Mouse (Mus musculus) right cerebral cortex, adult 18-20 months (tissue): ENCODE data around the gene Fcrl6.

ENCODE experiments used
- DNase-seq: peaks from one replicate; pipeline ENCODE4 v3.0.0; 2022; ENCODE audit warnings: mixed read lengths

Gene Fcrl6

GRCm38 (mm10) chr1:172602326-172602725 lies at the start of gene Fcrl6:
Fcrl6 (minus strand) TSS chr1:172602551.
- no peak for DNase-seq

GRCm38 (mm10) chr1:172651288-172651987 lies 49.1 kb upstream of the Fcrl6 start:
- no peak for DNase-seq

- DNase-seq, result no peak
Measured at GRCm38 (mm10) chr1:172650519-172651287, 48.4 kb upstream of the Fcrl6 start.

- no peak for DNase-seq
Measured at GRCm38 (mm10) chr1:172649396-172649795, 47.0 kb upstream of the Fcrl6 start.

DNA sequence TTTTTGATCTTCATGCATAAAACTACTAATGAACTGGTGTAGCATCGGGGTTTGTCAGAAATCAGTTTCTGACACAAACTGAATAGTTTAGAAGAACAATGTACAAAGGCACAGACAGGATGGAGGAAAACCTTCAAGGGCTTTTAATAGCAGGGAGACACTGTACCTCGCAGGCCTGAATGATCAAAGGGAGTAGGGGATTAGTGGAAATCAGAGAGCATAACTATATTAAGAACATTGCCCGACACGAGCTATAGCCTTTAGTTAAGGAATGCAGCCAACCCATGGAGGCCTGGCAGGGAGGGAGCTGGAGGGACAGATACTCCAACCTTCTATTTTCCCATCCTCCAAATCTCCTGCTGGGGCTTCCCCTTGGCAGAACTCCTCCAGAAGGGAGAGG lies 44.9 kb upstream of the Fcrl6 start:
- DNase-seq, result no peak

- DNase-seq, result no peak
Measured at GRCm38 (mm10) chr1:172638781-172639180, 36.4 kb upstream of the Fcrl6 start.

DNA sequence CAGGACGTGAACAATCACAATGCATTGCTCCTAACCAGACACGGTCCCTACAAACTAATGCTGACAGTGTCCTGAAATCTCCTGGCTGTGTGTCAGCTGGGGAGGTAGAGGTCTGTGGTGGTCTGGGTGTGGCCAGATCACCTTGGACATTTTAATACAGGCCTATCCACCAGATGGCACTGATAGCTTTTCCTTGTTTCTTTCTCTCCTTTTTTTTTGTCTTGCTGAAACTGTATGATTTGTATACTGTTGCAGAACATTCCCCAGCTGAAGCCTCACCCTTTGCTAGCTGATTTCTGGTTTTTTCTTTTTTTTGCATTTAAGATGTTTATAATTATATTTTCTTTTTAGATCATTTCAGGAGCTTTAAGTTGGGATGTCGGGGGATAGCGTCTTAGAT lies 35.5 kb upstream of the Fcrl6 start:
- DNase-seq, result no peak

DNA sequence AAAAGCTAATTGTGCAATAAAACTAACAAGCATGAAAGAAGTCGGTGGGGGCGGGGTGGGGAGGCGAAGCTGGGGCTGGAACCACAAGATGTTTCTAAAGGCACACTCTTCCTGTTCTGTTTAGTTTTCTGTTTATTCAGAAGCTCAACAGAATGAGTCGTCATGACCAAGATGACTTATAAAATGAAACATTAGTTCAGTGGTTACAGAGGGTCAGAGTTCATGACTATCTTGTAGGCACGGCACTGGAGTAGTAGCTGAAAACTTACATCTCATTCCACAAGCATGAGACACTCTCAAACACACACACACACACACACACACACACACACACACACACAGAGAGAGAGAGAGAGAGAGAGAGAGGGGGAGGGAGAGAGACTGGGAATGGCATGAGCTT lies 33.9 kb upstream of the Fcrl6 start:
- DNase-seq, result no peak

DNA sequence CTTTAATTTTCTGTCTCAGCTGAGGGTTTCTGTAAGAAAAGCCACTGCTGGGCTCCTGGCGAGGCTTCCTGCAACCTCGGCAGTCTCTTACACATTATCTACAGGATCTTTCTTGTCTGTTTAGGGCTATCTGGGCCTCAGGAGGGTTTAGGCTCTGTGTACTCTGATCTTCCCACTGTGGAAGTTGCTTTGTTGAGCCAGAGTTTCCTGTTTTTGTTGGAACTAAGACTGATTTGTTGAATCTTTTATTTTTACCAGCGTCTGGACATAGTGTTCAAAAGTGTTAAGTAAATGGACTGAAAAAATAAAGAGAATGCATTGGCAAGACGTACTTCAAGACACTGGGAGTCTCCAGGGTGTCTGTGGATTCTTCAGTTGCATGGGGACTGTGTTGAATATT lies 32.9 kb upstream of the Fcrl6 start:
- DNase-seq, result no peak

DNA sequence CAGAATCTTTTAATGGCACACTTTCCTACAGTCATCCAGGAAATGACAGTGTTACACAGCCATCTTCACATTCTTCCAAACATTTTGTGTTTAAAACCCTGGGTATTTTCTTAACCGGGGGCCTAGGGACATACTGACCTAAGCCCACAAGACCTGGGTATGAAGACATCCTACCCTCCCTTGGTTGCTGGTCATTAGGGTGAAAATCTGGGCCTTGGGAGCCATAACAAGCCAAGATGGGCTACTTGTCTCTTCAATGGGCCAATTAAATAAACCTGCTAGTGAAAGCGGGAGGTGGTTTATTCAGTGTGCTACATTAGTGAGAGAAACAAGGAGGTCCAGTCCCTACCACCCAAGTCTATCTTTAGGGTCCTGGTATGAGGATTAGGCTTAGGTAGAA lies 31.8 kb upstream of the Fcrl6 start:
- DNase-seq, result no peak

DNA sequence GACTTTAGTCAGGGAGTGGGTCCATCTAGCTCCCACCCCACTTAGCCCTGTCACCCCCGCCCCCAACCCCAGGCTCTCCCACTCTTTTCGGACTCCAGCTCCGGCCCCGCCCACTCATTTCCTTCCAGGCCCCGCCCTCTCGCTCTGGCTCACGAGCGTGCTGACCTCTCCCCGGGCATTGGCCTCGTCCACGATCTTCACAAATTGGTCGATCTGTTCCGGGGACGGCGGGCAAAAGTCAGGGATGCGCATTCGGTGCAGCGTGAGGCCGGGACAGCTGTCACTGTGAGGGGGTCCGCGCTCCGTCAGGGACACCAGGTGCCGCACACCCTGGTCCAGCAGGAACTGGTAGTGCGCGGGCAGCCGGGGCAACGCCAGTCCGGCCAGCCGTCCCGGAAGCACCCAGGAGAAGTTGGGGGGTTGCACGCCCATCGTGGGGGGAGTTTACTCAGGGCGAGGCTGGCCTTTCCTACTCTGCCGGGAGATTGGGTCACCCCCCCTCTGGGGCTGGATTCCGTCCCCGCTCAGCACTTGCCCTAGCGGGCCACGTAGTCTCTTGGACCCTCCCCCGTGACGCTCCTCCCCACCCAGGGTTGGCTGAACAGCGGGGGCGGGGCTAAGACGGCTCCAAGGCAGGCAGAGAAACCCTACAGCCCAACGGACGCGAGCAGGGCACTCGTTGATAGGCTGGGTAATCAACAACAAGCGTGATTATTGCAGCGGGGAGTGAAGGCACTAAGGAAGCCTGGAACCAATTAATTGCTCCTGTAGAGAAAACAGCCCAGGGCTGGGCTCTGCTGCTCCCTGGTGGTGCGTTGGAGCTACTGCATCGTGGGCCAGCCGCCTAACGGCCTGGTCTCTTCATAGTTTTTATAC lies 30.3 kb upstream of the Fcrl6 start, which contains the start of gene Dusp23:
TSS of gene Dusp23 (minus strand) at position 512 of the 876 bp plus-strand sequence.
- peak; percentile 95 for DNase-seq

GRCm38 (mm10) chr1:172631721-172632120 lies 29.4 kb upstream of the Fcrl6 start:
- no peak for DNase-seq

GRCm38 (mm10) chr1:172629831-172630230 lies 27.5 kb upstream of the Fcrl6 start:
- no peak for DNase-seq

GRCm38 (mm10) chr1:172626306-172626705 lies 24.0 kb upstream of the Fcrl6 start:
- no peak for DNase-seq

DNA sequence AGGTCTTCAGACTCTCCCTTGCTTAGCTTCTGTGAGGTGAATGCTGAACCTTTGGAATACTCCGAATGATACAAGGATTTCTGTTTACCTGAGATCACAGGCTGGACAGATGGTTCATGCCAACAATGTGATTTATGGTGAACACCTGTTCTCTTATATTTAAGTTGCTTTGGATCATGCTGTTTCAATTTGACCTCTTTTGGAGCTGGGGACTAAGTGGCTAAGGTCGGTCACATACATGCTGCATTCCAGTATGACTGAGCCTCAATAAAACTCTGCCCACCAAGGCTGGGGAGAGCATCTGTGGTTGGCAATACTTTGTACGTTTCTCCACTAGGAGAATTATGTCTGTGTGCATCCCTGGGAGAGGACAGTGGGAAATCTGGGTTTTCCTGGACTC lies 21.7 kb upstream of the Fcrl6 start:
- no peak for DNase-seq

DNA sequence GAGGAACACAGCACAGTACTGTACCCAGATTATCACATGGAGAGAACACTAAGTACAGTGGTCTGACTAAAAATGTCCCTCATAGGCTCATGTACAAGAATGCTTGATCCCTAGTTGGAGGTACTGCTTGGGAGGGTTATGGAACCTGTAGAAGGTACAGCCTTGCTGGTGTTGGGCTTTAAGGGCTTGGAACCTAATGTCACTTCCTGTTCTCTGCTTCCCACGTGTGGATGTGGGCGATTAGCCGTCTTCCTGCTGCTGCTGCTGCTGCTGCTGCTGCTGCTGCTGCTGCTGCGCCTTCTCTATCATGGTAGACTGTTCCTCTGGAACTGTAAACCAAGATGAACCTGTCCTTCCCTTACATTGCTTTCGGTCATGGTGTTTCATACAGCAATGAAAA lies 21.2 kb upstream of the Fcrl6 start:
- no peak for DNase-seq

- DNase-seq, result peak; percentile 38
Measured at GRCm38 (mm10) chr1:172619235-172619634, 16.9 kb upstream of the Fcrl6 start.

GRCm38 (mm10) chr1:172618141-172618540 lies 15.8 kb upstream of the Fcrl6 start:
- no peak for DNase-seq

- DNase-seq, result no peak
Measured at GRCm38 (mm10) chr1:172617365-172618076, 15.2 kb upstream of the Fcrl6 start.

GRCm38 (mm10) chr1:172616537-172617300 lies 14.4 kb upstream of the Fcrl6 start:
- no peak for DNase-seq

DNA sequence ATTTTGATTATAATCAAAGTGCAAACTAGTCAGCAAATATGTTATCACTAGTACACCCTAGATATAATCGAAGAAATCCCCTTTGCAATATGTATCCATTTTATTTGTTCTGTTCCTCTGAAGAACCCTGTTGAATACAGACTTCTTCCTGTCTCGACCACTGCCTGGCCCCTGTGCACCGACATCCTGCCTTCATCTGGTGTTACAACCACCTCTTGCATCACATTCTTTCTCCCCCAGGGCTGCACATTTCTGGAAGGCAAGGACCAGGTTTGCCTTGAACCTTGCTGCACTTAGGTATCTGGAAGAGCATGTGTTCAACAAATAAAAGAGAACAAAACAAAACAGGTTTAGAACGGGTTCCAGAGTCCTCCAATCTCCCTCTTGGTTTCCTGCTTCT lies 13.1 kb upstream of the Fcrl6 start:
- DNase-seq, result no peak

DNA sequence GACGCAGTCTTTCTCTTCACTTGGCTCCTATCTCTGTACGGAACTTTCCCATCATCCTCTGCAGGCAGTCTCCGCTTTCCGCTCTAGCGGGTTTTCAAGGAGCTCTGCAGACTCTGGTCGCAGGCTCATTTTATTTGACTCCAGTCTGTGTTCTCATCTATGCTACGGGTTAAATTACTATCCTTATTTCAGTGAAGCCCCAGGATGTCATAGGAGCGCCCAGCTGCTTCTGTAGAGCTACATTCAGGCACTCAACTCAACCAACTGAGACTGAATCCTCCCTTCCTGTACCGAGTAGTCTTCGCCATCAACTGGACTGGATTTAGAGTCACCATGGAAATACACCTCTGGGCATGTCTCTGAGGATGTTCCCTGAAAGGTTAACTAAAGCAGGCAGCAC lies 12.3 kb upstream of the Fcrl6 start:
- DNase-seq, result no peak
